Mouse (Mus musculus): ENCODE data around the gene Cdc5l.
"Not testable (repeated sequence)": the region's sequence is repeated elsewhere in the genome, so short reads cannot be mapped to it uniquely, and the experiment has no call there.

Cdc5l gene

DNA sequence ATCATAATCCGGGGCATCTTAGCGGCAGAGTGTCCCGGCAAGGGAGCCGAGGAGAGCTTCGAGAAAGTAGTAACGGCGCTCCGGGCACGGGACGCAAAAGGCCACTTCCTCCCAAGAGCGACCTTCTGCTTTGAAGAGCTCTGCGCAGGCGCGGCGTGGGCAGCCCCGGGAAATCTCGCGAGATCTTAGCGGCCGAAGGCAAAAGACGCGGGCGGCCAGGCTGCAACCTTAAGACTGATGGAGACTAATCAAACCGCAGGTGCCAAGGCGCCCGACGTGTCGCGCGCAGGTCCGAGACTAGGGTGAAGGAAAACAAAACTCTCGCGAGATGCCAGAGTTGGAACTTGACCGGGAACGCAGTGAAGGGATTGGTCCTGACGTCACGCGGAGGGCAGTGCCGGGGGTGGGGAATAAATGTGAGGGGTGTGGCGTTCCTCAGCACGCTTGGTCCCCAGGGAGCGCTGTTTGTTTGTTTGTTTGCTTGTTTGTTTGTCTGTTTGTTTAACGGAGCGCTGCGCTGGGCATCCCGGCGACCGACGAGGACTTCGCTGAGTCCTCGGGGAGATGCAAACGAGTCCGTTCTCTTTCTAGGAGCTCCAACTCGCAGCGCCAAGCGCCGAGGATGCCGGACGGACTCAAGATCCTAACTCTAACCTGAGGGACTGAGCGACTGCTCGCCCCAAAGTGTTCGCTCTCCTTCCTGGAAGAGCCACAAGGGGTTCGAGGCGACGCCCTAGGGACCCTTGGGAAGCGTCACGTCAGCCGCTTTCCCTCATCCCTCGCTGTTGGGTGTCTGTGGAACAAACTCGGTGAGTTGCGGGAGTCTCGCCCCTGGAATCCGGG is at the start of gene Cdc5l:
Gene Cdc5l, minus strand, starts transcription at position 319 of the 843 bp plus-strand sequence.
- DNase-seq, result peak; percentile 97 to 98

DNA sequence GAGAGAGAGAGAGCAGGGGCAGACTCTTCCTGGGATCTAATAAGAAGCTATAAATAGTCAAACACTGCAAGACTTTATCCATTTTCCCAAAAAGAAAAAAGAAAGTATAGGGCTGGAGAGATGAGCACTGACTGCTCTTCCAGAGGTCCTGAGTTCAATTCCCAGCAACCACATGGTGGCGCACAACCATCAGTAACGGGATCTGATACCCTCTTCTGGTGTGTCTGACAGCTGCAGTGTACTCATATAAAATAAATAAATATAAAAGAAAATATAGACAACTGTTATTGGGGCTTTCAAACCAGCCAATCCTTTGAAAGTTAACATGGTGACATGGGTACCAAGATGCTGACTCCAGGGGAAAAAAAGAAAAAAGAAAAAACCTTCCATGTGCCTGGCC is 46.9 kb upstream of the Cdc5l start:
- peak; percentile 22 to 36 for DNase-seq

DNA sequence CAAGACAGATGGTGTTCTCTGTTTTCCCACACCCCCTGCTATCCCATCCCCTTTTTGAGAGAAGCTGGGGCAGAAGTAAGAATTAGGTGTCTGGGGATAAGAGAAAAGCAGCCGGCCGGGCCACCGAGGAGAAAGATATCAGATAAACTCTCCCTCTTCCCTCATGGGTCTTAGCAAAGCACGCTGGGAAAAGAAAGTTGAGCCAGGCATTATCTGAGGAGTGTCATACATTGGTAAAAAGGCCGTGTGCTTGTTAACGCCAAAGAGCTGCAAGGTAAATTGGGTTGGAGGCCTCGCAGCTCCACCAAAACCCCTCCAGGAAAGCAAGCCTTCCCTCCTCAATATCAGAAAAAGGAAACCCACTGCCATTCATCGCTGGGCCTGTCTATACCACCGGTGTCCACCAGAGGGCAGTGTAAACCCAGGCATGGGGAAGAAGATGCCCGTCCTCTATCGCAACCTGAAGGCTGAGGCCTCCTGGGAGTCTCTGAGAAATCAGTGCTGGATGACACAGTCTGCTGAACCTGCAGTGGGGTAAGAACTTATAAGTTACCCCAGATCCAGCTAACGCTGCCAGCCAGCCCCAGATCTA is 44.8 kb upstream of the Cdc5l start:
- peak; percentile 87 to 91 for DNase-seq

DNA sequence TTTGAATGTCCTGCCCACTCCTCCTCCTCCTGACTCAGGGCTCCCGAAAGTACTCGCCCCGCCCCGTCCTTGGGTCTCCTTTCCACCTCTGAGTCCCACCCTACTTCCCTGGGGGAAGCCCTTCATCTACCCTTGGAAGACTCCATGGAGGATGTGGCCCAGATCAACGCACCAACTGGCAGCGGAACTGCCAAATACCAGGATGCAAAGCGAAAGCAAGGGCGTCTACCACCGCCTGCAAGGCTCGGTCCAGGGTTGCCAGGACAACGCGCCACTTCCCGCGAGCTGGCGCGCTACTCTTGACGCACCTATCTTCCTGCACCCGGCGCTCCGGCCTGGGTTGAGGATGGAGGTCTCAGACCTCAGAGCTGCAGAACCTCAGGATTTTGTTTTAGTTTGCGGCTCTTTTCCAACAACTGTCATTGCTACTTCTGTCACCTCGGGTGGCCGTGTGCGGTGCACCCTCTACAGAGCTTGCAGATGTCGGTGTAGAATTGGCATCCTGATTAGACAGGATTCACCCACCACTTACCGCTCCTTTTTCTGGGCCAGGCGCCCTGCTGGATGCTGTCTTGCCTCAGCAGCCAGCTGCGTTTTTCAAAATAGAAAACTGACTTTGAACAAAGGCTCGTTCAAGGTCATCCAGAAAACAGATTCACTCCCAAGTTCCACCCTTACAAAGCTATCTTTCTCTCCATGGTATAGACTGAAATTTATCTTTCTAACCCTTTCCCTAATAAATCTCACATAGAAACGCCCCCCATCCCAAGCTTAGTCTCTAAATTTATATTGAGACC is 41.3 kb upstream of the Cdc5l start, which contains the start of gene Spats1:
Gene Spats1, minus strand, starts transcription at position 747 of the 797 bp plus-strand sequence.
- DNase-seq, result peak; percentile 85

DNA sequence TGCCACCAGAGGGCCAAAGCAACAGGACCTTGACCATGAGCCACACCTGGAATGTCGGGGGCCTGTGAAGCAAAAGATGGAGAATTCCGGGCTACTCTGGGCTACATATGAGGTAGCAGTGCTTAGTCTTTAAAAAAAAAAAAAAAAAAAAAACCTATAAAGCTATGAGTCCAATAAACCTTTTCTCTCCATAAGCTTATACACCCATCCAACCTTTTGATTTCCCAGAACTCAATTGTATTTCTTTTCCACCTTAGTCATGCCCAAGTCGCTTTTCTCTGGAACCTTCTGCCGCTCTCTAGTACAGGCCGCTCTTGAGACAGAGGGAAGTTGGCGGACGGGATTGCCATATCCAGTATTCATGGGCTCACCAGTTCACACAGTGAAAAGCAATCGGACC is 40.6 kb upstream of the Cdc5l start:
- peak in 1 of 2 experiments; percentile 12 for DNase-seq

DNA sequence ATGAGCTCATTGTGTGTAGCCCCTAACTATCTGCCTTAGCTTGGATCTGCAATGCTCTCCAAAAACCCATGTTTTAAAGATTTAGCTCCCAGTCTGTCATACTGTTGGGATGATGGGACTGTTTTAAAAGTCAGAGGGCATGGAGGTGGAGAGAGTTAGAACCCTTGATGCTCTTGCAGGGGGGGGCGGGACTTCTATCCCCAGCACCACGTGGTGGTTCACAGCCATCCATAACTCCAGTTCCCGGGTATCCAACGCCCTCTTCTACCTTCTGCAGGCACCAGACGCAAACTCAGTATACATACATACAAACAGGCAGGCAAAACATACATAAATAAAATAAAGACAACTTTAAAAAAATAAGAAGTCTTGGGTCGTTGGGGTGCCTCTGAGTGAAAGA is 40.1 kb upstream of the Cdc5l start:
- DNase-seq, result no peak

DNA sequence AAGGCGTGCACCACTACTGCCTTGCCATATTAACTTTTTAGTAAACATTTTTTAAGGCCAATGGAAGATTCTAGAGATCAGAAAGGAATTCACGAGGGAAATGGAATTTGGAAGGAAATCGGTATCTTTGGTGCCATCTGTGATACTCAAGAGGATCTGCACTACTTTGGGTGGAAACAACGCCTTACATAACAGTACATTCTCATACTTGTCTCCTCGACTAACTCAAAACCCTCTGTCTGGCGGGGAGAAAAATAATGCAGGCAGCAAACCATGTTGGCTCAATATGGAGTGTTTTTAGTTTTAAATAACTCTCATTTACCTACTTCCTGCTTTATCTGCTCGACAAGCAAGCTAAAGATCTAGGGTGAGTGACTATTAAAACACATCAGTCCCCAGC is 37.2 kb upstream of the Cdc5l start:
- no peak for DNase-seq

DNA sequence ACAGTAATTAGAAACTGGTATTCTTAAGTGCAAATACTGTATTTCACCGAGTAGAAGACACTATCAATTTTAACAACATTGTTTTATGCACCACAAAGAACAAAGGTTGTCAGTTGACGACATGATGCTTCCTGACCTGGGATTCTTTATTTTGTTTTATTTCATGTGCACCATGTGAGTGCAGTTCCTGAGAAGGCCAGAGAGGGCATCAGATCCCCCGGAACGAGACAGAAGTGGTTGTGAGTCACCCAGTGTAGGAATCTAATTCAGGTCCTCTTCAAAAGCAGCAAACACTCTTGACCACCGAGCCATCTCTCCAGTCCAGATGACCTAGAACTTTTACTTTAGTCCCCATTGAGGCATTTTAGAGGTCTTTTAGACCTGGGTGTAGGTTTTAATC is 34.8 kb upstream of the Cdc5l start:
- no peak for DNase-seq

DNA sequence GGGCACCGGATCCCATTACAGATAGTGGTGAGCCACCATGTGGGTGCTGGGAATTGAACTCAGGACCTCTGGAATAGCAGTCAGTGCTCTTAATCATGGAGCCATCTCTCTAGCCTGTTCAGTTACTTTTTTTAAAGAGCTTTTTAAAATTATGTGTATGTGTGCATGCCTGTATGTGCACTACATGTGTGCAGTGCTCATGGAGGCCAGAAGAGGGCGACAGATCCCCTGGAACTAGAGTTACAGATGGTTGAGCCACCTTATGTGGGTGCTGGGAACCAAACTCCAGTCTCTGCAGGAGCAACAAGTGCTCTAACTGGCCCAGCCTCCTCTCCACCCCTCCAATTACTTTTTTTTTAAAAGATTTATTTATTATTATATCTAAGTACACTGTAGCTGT is 33.2 kb upstream of the Cdc5l start:
- no peak for DNase-seq

DNA sequence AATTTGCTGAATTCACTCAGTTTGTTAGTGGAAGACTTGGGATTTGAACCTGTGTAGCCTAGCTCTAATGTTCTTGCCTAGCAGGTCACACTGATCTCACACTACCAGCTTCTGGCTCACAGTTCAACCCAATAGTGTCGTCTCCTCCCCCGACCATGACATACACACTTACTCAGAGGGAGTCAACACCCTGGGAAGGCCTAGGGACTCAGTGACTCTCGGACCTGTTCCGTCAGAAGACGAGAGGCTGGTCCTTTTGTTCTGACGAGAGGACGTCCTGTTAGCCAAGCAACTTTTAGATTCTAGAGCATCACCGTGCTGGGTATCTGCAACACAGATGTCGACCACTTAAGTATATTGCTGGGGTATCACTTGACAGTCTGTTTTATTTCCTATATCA is 30.7 kb upstream of the Cdc5l start:
- DNase-seq, result no peak

DNA sequence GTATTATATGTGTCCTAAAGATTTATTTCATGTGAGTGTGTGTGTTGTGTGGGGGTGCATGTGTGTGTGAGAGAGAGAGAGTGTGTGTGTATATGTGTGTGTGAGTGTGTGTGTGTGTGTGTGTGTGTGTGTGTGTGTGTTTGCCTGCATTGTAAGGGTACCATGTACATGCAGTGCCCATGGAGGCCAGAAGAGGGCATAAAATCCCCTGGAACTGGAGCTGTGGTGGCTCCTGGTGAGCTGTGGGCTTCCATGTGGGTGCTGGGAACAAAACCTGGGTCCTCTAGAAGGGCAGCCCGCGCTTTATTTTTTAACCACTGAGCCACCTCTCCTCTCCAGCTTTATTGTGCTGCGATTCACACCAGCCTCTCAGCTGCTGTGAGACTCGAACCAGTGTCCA is 29.0 kb upstream of the Cdc5l start:
- no peak for DNase-seq

DNA sequence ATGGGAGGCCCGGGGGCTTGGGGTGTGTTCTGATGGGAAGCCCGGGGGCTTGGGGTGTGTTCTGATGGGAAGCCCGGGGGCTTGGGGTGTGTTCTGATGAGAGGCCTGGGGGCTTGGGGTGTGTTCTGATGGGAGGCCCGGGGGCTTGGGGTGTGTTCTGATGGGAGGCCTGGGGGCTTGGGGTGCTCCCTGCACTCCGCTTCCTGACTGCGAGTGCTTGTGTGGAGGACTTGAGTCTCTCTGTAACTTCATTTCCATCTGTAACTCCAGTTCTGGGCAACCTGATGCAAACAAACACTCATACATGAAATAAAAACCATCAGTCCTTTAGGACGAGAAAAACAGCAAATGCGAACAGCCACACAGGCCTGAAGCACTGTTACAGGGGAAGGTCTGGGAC is 25.5 kb upstream of the Cdc5l start:
- DNase-seq, result no peak

DNA sequence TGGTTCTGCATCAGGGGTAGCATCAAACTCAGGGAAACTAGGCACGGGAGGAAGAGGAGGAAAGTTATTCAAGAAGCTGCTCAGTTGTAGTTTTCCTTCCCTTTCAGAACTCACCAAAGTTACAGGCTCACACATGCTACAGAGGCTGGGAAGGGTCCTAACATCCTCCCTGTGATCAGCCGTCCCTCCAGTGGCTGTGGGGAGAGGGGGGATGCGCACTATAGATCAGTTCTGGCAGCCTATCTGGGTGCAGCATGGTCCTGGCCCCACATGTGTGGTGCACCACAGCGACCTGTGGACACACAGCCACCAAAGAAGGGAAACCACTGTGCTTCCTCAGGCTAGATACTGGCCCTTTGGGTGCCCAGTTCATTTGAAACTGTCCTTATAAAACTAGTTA is 25.0 kb upstream of the Cdc5l start:
- DNase-seq, result no peak

DNA sequence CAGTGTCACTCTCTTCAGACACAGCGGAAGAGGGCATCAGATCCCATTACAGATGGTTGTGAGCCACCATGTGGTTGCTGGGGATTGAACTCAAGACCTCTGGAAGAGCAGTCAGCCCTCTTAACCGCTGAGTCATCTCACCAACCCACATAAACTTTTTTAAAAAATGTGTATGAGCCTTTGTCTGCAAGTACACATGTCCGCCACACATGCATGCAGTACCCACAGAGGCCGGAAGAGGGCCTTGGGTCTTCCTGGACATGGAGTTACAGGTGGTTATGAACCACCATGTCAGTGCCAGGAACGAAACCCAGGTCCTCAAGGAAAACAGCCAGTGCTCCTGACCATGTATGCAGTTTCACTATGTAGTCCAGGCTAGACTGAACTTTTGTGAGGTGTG is 23.9 kb upstream of the Cdc5l start:
- DNase-seq, result no peak

DNA sequence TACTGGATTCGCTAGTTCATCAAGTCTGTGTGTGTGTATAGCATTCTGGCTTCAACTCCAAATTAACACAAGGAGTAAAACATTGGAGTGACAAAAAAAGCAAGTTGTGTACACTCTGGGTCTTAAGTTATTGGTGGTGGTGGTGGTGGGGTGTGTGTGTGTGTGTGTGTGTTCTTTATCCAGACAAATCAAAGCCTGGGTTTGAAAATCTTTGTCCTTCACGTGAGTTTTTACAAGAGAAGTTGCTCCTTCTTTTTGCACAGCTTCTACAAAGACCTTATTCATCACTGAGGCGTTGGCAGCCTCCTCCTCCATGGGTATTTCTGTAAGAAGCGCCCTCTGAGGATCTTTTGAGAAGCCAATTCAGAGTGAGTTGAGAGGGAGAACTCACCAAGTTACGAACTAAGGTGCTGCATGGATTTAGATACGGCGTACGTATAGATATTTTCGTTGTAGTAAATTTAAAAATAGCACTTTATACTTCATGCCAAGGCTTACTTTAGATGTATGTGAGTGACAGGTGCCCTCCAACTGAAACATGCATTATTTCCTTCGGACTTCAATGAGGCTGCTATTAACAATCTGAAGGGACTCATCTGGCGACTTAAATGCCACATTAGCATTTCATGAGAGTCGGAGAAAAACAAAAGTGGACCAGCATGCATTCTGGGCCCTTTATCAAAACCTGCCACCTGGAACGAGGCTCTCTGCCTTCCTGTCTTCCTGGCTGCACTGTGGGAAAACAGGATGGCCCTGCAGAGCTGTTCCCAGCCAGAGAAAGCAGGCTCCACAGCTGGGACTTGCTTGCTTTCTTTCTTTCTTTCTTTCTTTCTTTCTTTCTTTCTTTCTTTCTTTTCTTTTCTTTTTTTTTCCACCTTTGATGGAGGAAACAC is 23.0 kb upstream of the Cdc5l start:
- no peak for DNase-seq

DNA sequence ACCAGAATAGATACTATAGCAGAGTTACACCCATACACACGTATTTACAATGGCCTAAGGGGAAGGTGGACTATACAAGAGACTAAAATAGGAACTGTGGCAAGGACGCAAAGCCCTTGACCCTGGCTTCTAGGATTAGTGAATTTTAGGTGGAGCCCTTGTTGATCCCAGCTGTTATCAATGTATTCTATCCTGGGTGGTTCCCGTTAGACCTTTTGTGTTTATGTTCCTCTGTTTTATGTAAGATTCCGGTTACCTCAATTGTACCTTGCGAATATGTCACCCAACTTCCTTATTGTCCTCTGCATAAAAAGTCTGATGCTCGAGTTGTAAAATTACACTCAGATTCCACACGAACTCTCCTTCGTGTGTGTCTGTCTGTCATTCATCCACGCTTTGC is 22.2 kb upstream of the Cdc5l start:
- DNase-seq, result not testable (repeated sequence)

DNA sequence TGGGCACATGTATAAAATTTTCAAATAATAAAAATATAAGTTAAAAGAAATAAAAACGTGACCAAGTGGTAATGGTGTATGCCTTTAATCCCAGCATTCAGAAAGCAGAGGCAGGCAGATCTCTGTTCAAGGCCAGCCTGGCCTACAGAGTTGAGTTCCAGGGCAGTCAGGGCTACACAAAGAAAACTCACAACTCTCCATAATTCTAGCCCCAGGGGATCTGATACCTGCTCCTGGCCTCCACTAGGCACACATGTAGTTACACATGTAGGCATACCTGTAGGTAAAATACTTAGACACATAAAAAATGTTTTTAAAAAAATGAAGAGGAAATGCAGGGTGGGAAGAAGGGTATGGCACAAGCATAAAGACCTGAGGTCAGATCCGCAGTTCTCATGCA is 21.3 kb upstream of the Cdc5l start:
- DNase-seq, result no peak

DNA sequence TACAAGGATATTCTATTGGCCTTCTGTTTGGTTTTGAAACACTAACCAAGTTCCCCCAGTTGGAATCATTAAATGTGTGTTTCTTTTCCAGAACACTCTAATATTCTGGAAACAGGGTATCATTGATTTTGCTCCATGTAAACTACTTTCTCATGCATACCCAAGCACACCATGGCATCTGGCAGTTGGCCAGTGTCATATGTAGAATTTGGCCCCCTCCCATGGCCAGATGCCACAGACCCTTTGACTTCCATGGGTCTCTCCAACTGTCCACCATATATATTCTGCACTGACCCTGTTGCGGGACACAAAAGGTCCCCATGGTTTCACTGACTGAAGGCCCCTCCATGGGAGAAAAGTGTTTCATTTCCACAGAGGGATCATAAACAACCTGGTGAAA is 18.7 kb upstream of the Cdc5l start:
- no peak for DNase-seq

DNA sequence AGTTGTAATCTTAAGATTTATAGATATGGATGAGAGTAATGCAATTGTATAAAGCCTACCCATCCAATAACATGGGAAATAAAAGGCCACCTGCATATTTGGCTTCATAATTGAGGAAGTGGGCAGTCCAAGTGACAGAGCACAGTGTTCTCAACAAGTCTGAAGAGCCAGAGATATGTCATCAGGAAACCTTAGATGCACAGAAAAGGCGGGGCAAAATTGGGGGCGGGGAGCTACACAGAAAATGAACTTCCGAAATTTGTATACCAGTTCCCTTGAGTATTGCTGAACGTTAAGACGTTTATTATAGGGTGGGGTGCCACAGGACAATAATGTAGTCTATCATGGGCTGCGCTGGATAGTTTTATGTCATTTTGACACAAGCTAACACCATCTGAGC is 16.6 kb upstream of the Cdc5l start:
- no peak for DNase-seq

DNA sequence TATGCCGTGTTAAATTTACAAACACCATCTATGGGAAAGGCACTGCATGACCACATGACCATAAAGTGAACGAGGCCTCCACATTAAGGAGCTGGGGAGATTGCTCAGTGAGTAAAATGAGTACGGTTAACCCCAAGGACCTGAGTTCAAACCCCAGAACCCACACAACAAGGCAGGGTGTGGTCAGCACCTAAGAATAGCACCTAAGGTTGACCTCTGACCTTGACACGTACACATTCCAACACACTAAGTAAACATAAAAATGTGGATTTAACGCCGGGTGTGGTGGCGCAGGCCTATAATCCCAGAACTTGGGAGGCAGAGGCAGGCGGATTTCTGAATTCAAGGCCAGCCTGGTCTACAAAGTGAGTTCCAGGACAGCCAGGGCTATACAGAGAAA is 16.0 kb upstream of the Cdc5l start:
- no peak for DNase-seq

DNA sequence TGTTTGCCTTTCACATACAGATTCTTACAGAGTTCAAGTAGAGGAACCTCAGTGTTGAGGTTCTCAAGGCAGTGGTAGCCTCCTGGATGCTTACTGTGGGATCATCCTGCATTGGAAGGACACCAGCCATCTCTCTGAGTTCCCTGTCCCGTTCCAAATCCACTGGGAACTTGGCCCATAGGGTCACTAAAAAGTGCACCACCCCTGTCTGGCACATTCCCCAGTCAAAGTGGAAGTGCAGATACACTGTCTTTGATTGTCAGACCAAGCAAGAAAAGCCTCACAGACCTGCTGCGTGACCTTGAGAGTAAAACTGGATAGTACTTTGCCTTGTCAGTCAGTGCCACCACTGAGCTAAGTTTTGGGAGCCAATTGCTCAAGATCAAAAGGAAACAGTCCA is 13.5 kb upstream of the Cdc5l start:
- no peak for DNase-seq

DNA sequence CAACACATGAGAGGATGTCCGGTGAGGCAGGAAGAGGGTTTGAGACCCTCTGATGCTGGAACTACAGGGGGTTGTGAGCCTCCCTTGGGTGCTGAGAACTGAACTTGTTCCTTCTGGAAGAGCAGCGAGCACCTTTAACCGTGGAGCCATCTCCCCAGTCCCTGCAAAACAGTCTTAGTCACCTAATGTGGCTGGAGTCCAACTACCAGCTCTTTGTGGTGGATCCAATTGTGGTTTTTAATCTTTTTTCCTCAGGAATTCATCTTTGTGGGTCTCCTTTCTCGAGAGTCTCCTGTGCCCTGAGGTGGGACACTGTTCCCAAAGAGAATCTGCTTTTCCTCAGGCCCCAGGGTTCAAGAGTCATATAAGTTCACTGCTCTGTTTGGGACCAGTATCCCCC is 12.4 kb upstream of the Cdc5l start:
- DNase-seq, result no peak

DNA sequence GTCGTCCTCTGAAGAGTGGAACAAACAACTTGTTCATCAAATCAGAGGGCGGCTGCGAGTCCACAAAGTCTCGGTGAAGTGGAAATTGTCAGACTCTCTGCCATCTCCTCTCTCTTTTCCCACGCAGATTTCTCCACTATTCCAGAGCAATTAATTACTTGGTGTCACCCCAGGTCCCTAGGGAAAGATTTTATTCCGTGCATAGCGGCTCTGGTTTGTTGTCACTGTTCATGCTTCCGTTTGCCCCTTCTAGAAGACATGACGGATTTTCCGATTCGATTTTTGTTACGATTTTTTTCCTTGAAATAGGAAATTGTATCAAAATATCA is 689 bp upstream of the Cdc5l start:
- no peak for DNase-seq

Measured in cerebellum, adult 18-20 months (tissue).